Comparison of ENCODE assay signal across 9 mouse cellular contexts in genomic region chr19:6336920-6337319, GRCm38 (mm10). TPM values are rescaled to one million over a fixed set of nuclear protein-coding genes. Genes with fewer than 3 reads are reported as not detected.
DNase-seq lines count a peak whose midpoint lies in the region; ATAC-seq lines count a peak whose summit lies in the region.
"Had no signal": no experiment of that assay in that cellular context is flagged by ENCODE, and none has a peak within 500 bp of the region (broad histone marks: within the 10 kb centered on the region; RNA-seq: fewer than 3 reads in every experiment).

No protein-coding gene starts in this region.

- no peak for ATAC-seq in heart, embryonic 15.5 days (replicated peaks; ENCODE audit: insufficient number of reproducible peaks, insufficient read depth, low FRiP score, low read depth)
- no peak for ATAC-seq in embryonic facial prominence, embryonic 11.5 days (replicated peaks; ENCODE audit: insufficient number of reproducible peaks, low FRiP score, low TSS enrichment, low read depth)
- no peak for ATAC-seq in hindbrain, embryonic 12.5 days (ENCODE audit: low FRiP score)
- no peak for ATAC-seq in midbrain, embryonic 11.5 days (ENCODE audit: low FRiP score)

- peak overlapping the region; percentile 90 for H3K4me2 ChIP-seq in heart, embryonic 15.5 days
- peak overlapping the region; percentile 90 for H3K4me2 ChIP-seq in embryonic facial prominence, embryonic 11.5 days (ENCODE audit: low read depth, low read length)
- H3K4me2 ChIP-seq in hindbrain, embryonic 12.5 days (replicated peaks): peak overlapping the region; percentile 97
- peak overlapping the region; percentile 82 for H3K4me2 ChIP-seq in midbrain, embryonic 11.5 days

- H3K36me3 ChIP-seq in heart, embryonic 15.5 days: peaks cover 37% of the 10 kb centered on the region
- peaks cover 7% of the 10 kb centered on the region for H3K36me3 ChIP-seq in embryonic facial prominence, embryonic 11.5 days (replicated peaks; ENCODE audit: control insufficient read depth, insufficient read depth, low read depth, low read length)
- H3K36me3 ChIP-seq in hindbrain, embryonic 12.5 days: peaks cover 36% of the 10 kb centered on the region
- peaks cover 12% of the 10 kb centered on the region for H3K36me3 ChIP-seq in midbrain, embryonic 11.5 days (ENCODE audit: control insufficient read depth, insufficient read depth, low read length)

- H3K27ac ChIP-seq in heart, embryonic 15.5 days: no peak overlapping the region
- no peak overlapping the region for H3K27ac ChIP-seq in embryonic facial prominence, embryonic 11.5 days (replicated peaks; ENCODE audit: low read depth, low read length)
- H3K27ac ChIP-seq in hindbrain, embryonic 12.5 days: no peak overlapping the region
- no peak overlapping the region for H3K27ac ChIP-seq in midbrain, embryonic 11.5 days (ENCODE audit: low read depth, low read length)

- peaks cover 48% of the 10 kb centered on the region for H3K4me1 ChIP-seq in heart, embryonic 15.5 days (replicated peaks)
- peaks cover 9% of the 10 kb centered on the region for H3K4me1 ChIP-seq in embryonic facial prominence, embryonic 11.5 days (ENCODE audit: control insufficient read depth, insufficient read depth, low read length)
- peaks cover 42% of the 10 kb centered on the region for H3K4me1 ChIP-seq in hindbrain, embryonic 12.5 days
- H3K4me1 ChIP-seq in midbrain, embryonic 11.5 days (ENCODE audit: control insufficient read depth, insufficient read depth, low read length): peaks cover 22% of the 10 kb centered on the region

- H3K27me3 ChIP-seq in heart, embryonic 15.5 days: no peaks in the 10 kb centered on the region
- H3K27me3 ChIP-seq in embryonic facial prominence, embryonic 11.5 days (ENCODE audit: control insufficient read depth, insufficient read depth, low read length): no peaks in the 10 kb centered on the region
- no peaks in the 10 kb centered on the region for H3K27me3 ChIP-seq in hindbrain, embryonic 12.5 days
- no peaks in the 10 kb centered on the region for H3K27me3 ChIP-seq in midbrain, embryonic 11.5 days (ENCODE audit: control insufficient read depth, insufficient read depth, low read length)

- DNase-seq in heart, adult 18-20 months: no peak
- no peak for DNase-seq in embryonic facial prominence, embryonic 11.5 days (ENCODE audit: low spot score)
- DNase-seq in midbrain, embryonic 11.5 days (ENCODE audit: low spot score, missing footprints): peak; percentile 72
- DNase-seq in embryo, embryonic 10 days (ENCODE audit: low spot score): no peak
- no peak for DNase-seq in spleen, postnatal 10 days (ENCODE audit: low spot score in 2 of 2)
- DNase-seq in adrenal gland, postnatal 14 days: no peak
- DNase-seq: gastrocnemius, postnatal 36 days had no signal

- 93% methylated on average over 10 of the region's 10 CpGs for WGBS in heart, embryonic 15.5 days
- WGBS in embryonic facial prominence, embryonic 11.5 days: 91% methylated on average over 10 of the region's 10 CpGs
- 95% methylated on average over 10 of the region's 10 CpGs for WGBS in hindbrain, embryonic 12.5 days
- 93% methylated on average over 10 of the region's 10 CpGs for WGBS in midbrain, embryonic 11.5 days

- H3K9ac ChIP-seq in heart, embryonic 15.5 days: peak overlapping the region; percentile 87; the same call in 1 of the 2 replicates
- H3K9ac ChIP-seq in embryonic facial prominence, embryonic 11.5 days (replicated peaks; ENCODE audit: low read length): no peak overlapping the region
- peak overlapping the region; percentile 94 for H3K9ac ChIP-seq in hindbrain, embryonic 12.5 days
- peak overlapping the region; percentile 21; the same call in 1 of the 2 replicates for H3K9ac ChIP-seq in midbrain, embryonic 11.5 days (ENCODE audit: low read length)

- no peaks in the 10 kb centered on the region for H3K9me3 ChIP-seq in heart, embryonic 15.5 days (replicated peaks)
- no peaks in the 10 kb centered on the region for H3K9me3 ChIP-seq in embryonic facial prominence, embryonic 11.5 days (replicated peaks; ENCODE audit: control insufficient read depth, low read length)
- no peaks in the 10 kb centered on the region for H3K9me3 ChIP-seq in hindbrain, embryonic 12.5 days (replicated peaks)
- H3K9me3 ChIP-seq in midbrain, embryonic 11.5 days (ENCODE audit: control insufficient read depth, low read length): no peaks in the 10 kb centered on the region

- H3K4me3 ChIP-seq in heart, embryonic 15.5 days: peak overlapping the region; percentile 92; the same call in 1 of the 2 replicates
- H3K4me3 ChIP-seq in embryonic facial prominence, embryonic 11.5 days (ENCODE audit: low read depth, low read length): no peak overlapping the region; the same call in 1 of the 2 replicates
- peak overlapping the region; percentile 82 for H3K4me3 ChIP-seq in hindbrain, embryonic 12.5 days
- H3K4me3 ChIP-seq in midbrain, embryonic 11.5 days (ENCODE audit: low read depth, low read length): peak overlapping the region; percentile 58

RNA-seq across cellular contexts. Expression of gene Men1, which starts 2.1 kb away (rescaled TPM):
- 36.1 and 50.6 TPM in 2 replicates for polyA plus RNA-seq in heart, embryonic 15.5 days (2015; fragmentation: Nextera tagmentation; extraction: Ambion mirVana)
- 10 to 100 TPM; 13.3 to 14.0 TPM for total RNA-seq in heart, adult 18-20 months (2021)
- 49.7 and 51.1 TPM in 2 replicates for polyA plus RNA-seq in embryonic facial prominence, embryonic 11.5 days (2014; fragmentation: Nextera tagmentation; extraction: Ambion mirVana)
- 91.5 and 95.8 TPM in 2 replicates for polyA plus RNA-seq in hindbrain, embryonic 12.5 days (2016; fragmentation: Nextera tagmentation; extraction: Ambion mirVana)
- 51.2 and 54.7 TPM in 2 replicates for polyA plus RNA-seq in midbrain, embryonic 11.5 days (2014; fragmentation: Nextera tagmentation; extraction: Ambion mirVana)
- 35.4 and 42.6 TPM in 2 replicates for total RNA-seq in adrenal gland, postnatal 14 days (2021)

RNA-seq across cellular contexts. Expression of gene Map4k2, which starts 4.0 kb away (rescaled TPM):
- polyA plus RNA-seq in heart, embryonic 15.5 days (2015; fragmentation: Nextera tagmentation; extraction: Ambion mirVana): 12.6 and 17.9 TPM in 2 replicates
- total RNA-seq in heart, adult 18-20 months (2021): 10 to 100 TPM; 30.7 to 43.0 TPM
- polyA plus RNA-seq in embryonic facial prominence, embryonic 11.5 days (2014; fragmentation: Nextera tagmentation; extraction: Ambion mirVana): 5.6 and 6.4 TPM in 2 replicates
- polyA plus RNA-seq in hindbrain, embryonic 12.5 days (2016; fragmentation: Nextera tagmentation; extraction: Ambion mirVana): 15.0 and 16.0 TPM in 2 replicates
- polyA plus RNA-seq in midbrain, embryonic 11.5 days (2014; fragmentation: Nextera tagmentation; extraction: Ambion mirVana): 6.2 and 8.6 TPM in 2 replicates
- 39.6 and 70.3 TPM in 2 replicates for total RNA-seq in adrenal gland, postnatal 14 days (2021)

RNA-seq across cellular contexts. Expression of gene Sf1, which starts 26.6 kb away (rescaled TPM):
- polyA plus RNA-seq in heart, embryonic 15.5 days (2015; fragmentation: Nextera tagmentation; extraction: Ambion mirVana): 79.0 and 98.4 TPM in 2 replicates
- total RNA-seq in heart, adult 18-20 months (2021): 10 to 100 TPM; 66.5 to 94.7 TPM
- 157 and 172 TPM in 2 replicates for polyA plus RNA-seq in embryonic facial prominence, embryonic 11.5 days (2014; fragmentation: Nextera tagmentation; extraction: Ambion mirVana)
- 168 and 176 TPM in 2 replicates for polyA plus RNA-seq in hindbrain, embryonic 12.5 days (2016; fragmentation: Nextera tagmentation; extraction: Ambion mirVana)
- polyA plus RNA-seq in midbrain, embryonic 11.5 days (2014; fragmentation: Nextera tagmentation; extraction: Ambion mirVana): 186 and 215 TPM in 2 replicates
- total RNA-seq in adrenal gland, postnatal 14 days (2021): 210 and 223 TPM in 2 replicates

RNA-seq across cellular contexts. Expression of gene Cdc42bpg, which starts 30.7 kb away (rescaled TPM):
- polyA plus RNA-seq in heart, embryonic 15.5 days (2015; fragmentation: Nextera tagmentation; extraction: Ambion mirVana): 0.30 and 0.60 TPM in 2 replicates
- total RNA-seq in heart, adult 18-20 months (2021): 10 to 100 TPM; 13.8 TPM
- polyA plus RNA-seq in embryonic facial prominence, embryonic 11.5 days (2014; fragmentation: Nextera tagmentation; extraction: Ambion mirVana): 0.43 and 0.61 TPM in 2 replicates
- 0.48 and 0.61 TPM in 2 replicates for polyA plus RNA-seq in hindbrain, embryonic 12.5 days (2016; fragmentation: Nextera tagmentation; extraction: Ambion mirVana)
- polyA plus RNA-seq in midbrain, embryonic 11.5 days (2014; fragmentation: Nextera tagmentation; extraction: Ambion mirVana): 0.23 and 0.42 TPM in 2 replicates
- total RNA-seq in adrenal gland, postnatal 14 days (2021): 9.9 and 11.5 TPM in 2 replicates

RNA-seq across cellular contexts. Expression of gene Pygm, which starts 47.3 kb away (rescaled TPM):
- polyA plus RNA-seq in heart, embryonic 15.5 days (2015; fragmentation: Nextera tagmentation; extraction: Ambion mirVana): 282 and 297 TPM in 2 replicates
- total RNA-seq in heart, adult 18-20 months (2021): 1,000 to 10,000 TPM; 1,224 to 1,269 TPM
- 1.4 and 2.8 TPM in 2 replicates for polyA plus RNA-seq in embryonic facial prominence, embryonic 11.5 days (2014; fragmentation: Nextera tagmentation; extraction: Ambion mirVana)
- polyA plus RNA-seq in hindbrain, embryonic 12.5 days (2016; fragmentation: Nextera tagmentation; extraction: Ambion mirVana): 1.8 and 3.9 TPM in 2 replicates
- 0.81 and 1.8 TPM in 2 replicates for polyA plus RNA-seq in midbrain, embryonic 11.5 days (2014; fragmentation: Nextera tagmentation; extraction: Ambion mirVana)
- 64.2 and 85.7 TPM in 2 replicates for total RNA-seq in adrenal gland, postnatal 14 days (2021)
